Mouse (Mus musculus) right cerebral cortex, adult 2 months (tissue): ENCODE measurements around the gene Epha3.
A peak's percentile ranks its signal among the peaks of the same experiment; 100 is the strongest.

Experiments
- DNase-seq, 2 experiments: peaks; one replicate each; pipeline ENCODE4 v3.0.0; 2021 to 2022; ENCODE audit warnings: low spot score in 2 of 2

Epha3 gene

GRCm38 (mm10) chr16:63653393-63653918 is 210.5 kb downstream of the Epha3 start:
- no peak for DNase-seq

- no peak for DNase-seq
Measured at GRCm38 (mm10) chr16:63650760-63651159, 213.2 kb downstream of the Epha3 start.

DNA sequence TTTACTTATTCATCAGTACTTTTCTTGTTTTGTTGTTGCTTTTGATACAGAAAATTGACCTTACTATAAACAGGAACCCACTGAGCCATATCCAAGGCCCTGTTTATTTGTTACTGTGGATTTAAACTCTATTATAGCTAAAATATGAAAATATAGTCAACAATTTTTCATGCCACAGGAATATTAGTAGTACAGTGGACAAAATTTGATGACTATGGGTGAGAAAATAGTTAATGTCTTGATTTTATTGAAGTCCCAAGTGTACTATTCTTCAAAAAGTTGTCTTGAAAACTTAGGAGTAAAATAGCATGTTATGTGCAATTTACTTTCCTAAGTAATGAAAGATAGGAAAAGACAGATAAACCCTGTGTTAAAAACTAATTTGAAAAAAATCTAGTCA is 217.4 kb downstream of the Epha3 start:
- DNase-seq = no peak

DNA sequence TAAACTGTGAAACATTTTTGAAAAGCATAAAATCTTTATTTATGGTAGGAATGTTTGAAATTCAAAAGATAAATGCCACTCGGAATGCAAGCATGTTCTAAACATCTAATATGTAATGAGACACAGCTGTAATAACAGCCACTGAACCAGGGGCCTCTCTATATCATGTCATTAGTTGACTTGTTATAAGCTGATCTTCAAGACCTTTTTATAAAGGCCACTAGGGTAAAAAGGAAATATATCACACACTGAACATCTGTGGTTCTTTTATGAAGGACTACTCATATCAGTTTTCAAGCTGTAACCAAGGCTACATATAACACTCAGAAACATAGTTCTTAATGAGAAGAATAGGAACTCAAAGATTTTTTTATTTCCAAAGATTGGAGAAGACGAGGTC is 221.3 kb downstream of the Epha3 start:
- DNase-seq = no peak

GRCm38 (mm10) chr16:63641603-63642002 is 222.4 kb downstream of the Epha3 start:
- DNase-seq = no peak

DNA sequence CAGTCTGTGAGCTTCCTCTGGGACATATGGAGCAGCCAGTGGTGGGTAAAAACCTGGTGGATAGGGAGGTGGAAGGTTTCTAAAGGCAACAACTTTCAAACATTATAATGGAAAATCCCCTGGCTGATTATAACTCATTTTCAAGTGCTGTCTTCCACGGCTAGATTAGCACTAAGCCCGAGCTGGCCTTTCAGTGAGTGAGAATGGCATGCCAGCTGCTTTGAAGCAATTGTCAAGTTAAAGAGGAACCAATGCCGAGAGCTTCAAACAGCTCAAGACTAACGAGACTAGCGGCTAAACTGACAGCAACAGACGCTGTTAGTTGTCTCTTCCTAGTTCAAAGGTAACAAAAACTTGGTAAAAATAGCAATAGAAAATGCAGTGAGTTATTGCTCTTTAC is 225.3 kb downstream of the Epha3 start:
- DNase-seq = no peak

DNA sequence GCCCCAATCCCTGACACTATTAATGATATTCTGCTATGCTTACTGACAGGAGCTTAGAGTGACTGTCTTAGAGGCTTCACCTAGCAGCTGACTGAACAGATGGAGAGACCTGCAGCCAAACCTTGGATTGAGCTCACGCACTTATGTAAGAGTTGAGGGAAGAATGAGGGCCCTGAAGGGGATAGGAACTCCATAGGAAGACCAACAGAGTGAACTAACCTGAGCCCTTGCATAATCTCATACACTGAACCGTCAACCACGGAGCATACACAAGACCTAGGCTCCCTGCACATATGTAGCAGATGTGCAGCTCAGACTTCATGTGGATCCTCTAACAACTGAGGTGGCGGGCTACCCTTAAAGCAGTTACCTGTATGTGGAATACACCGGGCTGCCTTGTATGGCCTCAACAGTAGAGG is 230.2 kb downstream of the Epha3 start:
- no peak for DNase-seq

- DNase-seq = no peak
Measured at GRCm38 (mm10) chr16:63625229-63625628, 238.7 kb downstream of the Epha3 start.

DNA sequence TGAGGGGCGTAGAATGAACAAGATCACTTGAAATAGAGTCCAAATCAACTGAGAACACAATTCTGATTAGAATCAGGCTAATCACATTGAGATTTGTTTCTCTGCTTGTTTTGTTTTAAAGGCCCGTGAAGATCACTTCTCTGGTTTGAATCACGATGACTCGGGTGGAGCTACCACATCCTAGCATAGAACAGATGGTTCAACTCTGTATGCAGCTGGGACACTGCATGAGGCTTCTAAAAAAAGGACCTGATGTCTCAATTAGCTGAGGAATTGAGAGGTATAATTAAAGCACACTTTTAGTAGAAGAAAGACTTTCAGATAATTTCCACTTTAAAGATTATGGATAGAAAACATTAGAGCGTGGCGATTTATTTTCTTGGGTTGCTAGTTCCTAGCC is 242.1 kb downstream of the Epha3 start:
- DNase-seq = peak; percentile 24 to 33

GRCm38 (mm10) chr16:63615396-63615795 is 248.6 kb downstream of the Epha3 start:
- no peak for DNase-seq

DNA sequence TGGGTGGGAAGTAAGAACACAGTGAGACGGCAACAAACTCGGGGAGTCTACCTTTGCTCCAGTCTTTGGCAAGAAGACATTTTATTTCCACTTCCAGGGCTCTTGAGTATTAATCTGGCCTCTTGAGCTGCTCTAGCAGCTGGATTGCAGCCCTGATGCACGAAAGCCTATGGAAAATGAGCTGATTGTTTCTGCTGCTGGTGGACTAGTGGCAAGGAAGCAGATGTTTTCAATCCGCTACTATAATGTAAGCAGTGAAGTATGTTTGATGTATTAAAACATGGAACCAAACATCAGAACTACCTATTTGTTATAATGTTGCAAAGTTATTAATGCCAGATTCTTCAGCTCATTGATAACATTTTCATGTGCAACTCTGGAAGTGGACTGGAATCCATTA is 251.0 kb downstream of the Epha3 start:
- no peak for DNase-seq

- DNase-seq = no peak
Measured at GRCm38 (mm10) chr16:63600229-63600628, 263.7 kb downstream of the Epha3 start.

DNA sequence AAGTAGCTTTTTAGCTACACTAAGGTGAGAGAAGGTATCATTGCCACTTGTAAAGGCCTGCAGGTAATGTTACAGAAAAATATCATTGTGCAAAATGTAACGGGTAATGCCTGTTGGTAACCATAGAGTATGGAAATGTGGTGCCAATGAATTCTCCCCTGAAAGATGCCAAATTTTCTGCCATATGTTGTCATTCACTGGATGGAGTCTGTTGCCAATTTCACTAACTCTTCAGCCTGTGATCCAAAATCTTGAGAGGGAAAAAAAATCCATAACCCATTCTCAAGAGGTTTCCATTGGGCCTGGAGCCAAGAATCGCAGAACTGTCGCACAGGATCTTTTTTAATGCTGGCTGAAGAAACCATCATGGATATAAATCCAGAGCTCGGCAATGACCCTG is 269.3 kb downstream of the Epha3 start:
- DNase-seq = no peak

GRCm38 (mm10) chr16:63569746-63570145 is 294.2 kb downstream of the Epha3 start:
- no peak for DNase-seq

- DNase-seq = no peak
Measured at GRCm38 (mm10) chr16:63566106-63566836, 297.7 kb downstream of the Epha3 start.

- no peak for DNase-seq
Measured at GRCm38 (mm10) chr16:63556410-63557146, 307.4 kb downstream of the Epha3 start.

DNA sequence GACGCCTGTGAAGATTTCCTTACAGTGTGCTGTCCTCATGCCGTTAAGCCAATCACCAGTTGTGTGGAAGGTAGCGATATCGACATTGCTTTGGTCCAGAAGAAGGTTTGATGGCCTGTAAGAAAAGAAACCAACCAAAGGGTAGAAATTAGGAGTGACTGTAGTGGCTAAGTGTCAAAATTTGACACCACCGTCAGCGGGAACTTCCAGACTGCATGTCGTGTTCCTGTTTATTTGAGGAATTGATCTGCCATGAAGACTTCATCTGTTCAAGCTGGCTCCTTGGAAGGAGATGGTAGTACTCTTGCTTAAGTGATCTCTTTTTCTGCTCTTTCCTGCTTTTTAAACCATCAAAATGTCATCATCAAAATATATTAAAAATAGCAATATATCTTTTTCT is 311.4 kb downstream of the Epha3 start:
- no peak for DNase-seq

DNA sequence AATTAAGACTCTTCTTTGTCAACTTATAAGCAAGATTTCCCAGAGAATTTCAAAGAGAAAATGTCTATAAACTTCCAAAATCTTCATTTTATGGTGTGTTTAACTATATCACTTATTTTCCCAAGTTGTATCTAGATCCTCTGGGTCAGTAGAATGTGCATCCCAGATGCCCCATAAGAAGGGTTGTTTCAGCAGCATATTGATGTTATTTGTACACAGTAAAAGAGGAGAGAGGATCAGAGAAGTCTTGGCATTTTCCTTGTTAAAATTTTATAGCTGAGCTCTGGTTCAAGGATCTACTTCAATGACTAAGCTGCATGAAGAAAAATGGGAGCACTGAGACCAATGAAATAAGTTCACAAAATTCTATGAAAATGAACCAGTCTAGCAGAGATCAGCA is 324.5 kb downstream of the Epha3 start:
- no peak for DNase-seq

- no peak for DNase-seq
Measured at GRCm38 (mm10) chr16:63528821-63529220, 335.2 kb downstream of the Epha3 start.

DNA sequence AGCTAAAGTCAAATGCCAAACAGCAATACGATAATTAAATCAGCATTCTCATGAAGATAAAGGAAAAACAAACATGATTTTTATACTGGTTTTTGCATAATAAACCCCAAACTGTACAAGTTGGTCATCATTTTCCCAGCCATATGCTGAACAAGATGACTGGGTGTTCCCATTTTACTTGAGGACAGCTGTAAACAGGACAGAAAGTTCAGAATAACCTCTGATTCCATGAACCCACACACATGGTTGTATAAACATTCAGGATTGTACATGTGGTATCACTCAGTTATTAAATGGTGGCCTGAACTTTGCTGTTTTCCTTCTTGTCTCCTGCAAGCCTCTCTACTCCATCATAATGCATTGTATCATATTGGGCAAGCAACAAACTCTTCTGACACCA is 346.3 kb downstream of the Epha3 start:
- DNase-seq = no peak

DNA sequence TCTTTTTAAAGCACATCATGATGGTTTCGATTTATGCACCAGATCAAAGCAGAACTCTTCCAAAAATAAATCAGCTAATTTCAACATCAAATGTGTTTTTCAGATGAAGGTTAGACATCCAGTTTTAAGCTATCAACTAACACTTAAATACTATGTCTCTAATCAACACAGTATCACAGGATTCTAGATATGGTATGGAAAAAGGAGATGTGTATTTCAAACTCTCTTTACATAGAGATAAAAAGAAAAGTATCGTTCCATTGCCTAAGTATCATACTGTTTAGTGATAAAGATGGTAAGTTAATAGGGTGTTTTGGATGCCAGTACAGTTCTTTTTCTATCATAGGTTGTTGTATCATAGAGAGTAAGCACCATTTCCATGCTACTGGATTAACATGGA is 353.9 kb downstream of the Epha3 start:
- DNase-seq = no peak

DNA sequence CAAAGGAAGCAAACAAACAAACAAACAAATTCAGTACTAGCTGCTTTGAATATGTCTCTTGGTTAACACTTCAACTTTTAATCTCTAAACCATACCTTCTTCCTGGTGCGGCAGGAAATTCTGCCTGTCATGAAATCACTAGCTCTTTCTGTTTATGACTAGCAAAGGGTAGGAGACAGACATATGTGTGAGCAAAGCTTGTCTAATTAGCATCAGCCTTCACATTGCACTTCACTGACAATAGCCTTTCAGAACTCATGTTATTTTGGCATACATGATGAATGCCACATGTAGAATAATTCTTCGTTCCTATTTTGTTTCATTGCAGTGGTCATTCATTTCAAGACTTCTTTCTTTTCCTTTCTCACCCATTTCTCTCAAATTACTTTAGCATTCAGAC is 357.5 kb downstream of the Epha3 start:
- no peak for DNase-seq

- no peak for DNase-seq
Measured at GRCm38 (mm10) chr16:63501456-63501855, 362.5 kb downstream of the Epha3 start.
